Mouse (Mus musculus): ENCODE measurements around the gene Atp6v0e.

The Atp6v0e gene

GRCm38 (mm10) chr17:26717868-26718267 lies 54.8 kb downstream of the Atp6v0e start:
- DNase-seq: no peak

GRCm38 (mm10) chr17:26719405-26719804 lies 56.4 kb downstream of the Atp6v0e start:
- DNase-seq: no peak

- DNase-seq: no peak
Observed at GRCm38 (mm10) chr17:26721802-26722201, 58.8 kb downstream of the Atp6v0e start.

- DNase-seq: no peak
Observed at GRCm38 (mm10) chr17:26724790-26725189, 61.8 kb downstream of the Atp6v0e start.

- DNase-seq: no peak
Observed at GRCm38 (mm10) chr17:26726674-26727073, 63.6 kb downstream of the Atp6v0e start.

GRCm38 (mm10) chr17:26727110-26727755 lies 64.2 kb downstream of the Atp6v0e start:
- no peak for DNase-seq

- DNase-seq: no peak
Observed at GRCm38 (mm10) chr17:26742581-26742980, 79.5 kb downstream of the Atp6v0e start.

- DNase-seq: no peak
Observed at GRCm38 (mm10) chr17:26743294-26743693, 80.3 kb downstream of the Atp6v0e start.

All from cerebellum, postnatal 36 days (tissue).